Mouse (Mus musculus): ENCODE data around the gene Slc39a11. TPM values are rescaled to one million over a fixed set of nuclear protein-coding genes. Genes with fewer than 3 reads are reported as not detected.

The Slc39a11 gene
- total RNA-seq, 2 experiments from 2014 or later = 6.3 to 7.5 TPM

DNA sequence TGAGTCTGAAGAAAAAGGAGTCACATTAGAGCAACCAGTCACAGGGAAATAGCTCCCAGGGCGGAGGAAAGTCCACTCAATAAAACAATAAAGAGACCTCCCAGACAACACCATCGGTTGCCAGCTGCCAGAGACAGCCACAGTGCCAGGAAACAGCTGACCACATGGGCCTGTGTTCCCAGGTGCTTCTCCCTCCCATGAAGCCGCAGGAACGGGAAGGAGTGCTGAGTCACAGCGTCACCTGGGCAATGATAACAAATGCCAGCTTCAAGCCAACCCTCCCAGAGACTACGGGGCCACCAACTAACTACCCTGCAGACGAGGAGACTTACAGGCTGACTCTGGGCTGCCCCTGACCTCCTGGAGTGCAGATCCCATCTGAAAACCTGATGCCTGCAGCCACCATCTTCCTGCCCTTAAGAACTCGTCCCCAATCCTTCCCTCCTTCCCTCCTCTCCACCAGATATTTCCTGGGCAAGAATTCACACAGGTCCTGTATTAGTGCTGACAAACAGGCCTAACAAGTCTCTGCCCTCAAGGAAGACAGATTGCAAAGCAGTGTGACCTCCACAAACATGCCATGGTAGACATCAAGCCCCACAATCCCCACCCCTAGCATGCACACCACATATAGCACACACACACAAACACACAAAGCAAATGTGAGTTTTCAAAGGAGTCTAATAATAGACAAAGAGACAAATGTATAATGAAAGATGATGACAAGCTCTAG, 162.1 kb downstream of the Slc39a11 start:
- ATAC-seq (replicated peaks; ENCODE audit: low FRiP score, poor library complexity, severe bottlenecking) = peak; percentile 57; the same call in 1 of the 2 replicates

DNA sequence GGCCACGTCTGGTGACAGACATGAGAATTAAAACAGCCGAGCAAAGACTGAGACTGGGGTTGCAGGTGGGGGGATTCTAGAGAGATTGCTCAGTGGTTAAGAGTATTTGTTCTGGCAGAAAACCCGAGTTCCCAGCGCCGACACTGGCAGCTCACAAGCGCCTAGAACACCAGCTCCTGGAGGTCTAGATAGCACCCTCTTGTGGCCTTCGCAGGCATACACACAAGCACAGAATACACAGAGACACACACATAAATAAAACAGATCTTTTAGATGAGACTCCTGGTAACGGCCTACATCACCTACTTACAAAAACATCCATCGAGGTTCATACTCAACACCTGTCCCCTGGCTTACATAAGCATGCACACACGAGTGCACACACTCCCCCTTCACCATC, 165.8 kb downstream of the Slc39a11 start:
- no peak for ATAC-seq (replicated peaks; ENCODE audit: low FRiP score, poor library complexity, severe bottlenecking)

DNA sequence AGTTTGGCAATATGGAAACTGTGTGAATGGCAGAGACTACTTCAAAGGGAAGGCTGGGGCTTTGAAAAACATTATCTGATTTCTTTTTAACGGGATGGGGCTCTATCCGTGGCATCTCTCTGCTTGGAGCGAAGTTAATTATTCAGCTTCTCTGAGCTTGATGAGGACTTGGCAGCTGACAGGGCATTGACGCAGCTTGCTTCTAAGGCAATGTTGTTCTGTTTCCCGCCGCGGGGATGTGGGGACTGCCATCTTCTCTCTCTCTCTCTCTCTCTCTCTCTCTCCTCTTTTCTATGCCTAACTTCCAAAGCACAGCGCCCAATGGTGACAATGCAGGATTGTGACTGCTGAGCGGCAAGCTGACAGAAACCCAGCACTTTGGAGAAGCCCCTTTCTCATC, 172.3 kb downstream of the Slc39a11 start:
- no peak for ATAC-seq (replicated peaks; ENCODE audit: low FRiP score, poor library complexity, severe bottlenecking)

GRCm38 (mm10) chr11:113476720-113477119, 173.2 kb downstream of the Slc39a11 start:
- no peak for ATAC-seq (replicated peaks; ENCODE audit: low FRiP score, poor library complexity, severe bottlenecking)

GRCm38 (mm10) chr11:113475491-113475890, 174.4 kb downstream of the Slc39a11 start:
- ATAC-seq (replicated peaks; ENCODE audit: low FRiP score, poor library complexity, severe bottlenecking) = no peak

DNA sequence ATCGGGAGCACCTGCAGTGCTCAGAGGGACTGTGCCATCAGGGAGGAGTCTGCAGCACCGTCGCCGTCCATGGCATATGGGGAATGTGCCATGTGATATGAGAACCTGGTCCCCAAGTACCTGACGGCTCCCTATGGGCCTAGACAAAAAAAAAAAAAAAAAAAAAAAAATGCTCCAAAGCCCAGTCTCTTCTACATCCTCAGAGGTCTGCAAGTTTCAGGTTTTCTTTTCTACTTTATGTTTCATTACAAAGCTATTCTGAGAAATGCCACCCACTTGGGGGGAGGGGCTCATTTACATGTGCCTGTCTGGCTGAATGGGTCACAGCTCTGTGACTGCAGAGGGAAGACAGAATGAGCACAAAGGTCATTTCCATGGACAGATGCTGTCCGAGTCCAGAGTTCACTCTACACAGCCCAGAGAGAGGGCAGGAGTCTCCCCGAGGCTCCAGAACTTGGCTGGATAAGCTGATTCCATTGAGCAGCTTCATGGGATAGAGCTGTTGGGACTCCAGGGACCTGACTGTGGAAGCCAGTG, 175.8 kb downstream of the Slc39a11 start:
- no peak for ATAC-seq (replicated peaks; ENCODE audit: low FRiP score, poor library complexity, severe bottlenecking)

DNA sequence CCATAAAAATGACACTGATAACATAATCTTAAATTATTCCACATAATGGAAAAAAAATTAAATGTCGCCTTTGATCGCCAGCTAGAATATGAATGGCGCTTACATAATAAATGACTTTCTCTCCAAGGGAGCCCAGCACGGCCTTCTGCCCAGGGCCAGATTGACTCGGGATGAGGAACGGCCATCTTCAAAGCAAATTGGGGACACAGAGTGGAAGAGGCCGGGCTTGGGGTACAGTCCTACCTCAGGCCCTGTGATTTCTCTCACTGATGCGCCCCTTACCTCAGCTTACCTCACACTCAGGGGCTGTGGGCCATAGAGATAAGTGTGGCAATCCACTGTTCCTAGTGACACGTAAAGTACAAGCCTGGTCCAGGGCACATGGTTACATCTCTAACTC, 177.9 kb downstream of the Slc39a11 start:
- ATAC-seq (replicated peaks; ENCODE audit: low FRiP score, poor library complexity, severe bottlenecking) = no peak

DNA sequence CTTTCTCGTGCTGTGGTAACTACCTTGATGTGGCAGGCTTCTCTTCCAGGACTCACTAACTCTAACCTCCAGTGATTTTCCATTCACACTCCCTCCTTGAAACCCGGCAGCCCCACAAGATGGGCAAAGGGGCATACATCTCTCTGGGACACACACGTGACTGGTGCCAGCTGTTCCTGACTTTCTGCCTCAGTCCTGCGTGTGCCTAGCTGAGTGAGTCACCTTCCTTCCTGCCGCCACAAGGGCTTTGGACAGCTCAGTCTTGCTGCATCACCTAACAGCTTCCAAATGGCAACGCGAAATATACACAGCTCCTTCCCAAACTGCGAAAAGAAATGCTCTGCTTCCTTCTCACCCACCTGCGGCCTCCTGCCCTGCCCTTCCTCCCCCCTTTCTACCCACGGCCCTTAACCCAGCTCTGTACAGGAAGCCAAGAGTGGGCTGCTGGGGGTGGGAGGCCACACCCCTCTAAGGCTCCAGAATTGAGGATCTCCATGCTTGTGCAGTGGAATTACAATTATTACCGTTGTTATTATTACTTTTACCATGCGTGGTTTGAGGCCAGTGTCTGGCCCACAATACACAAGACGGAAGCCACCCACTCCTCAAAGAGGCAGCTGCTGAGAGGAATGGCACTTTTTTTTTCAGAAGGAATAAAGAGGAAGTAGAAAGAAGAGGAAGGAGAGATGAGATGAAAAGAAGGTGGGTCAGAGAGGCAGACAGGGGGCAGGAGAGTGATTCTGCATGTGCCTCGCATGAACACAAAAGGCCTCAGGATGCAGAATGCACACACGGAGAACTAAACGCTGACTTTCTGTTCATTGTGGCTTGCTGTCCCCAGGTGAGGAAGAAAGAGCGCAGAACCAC, 179.7 kb downstream of the Slc39a11 start:
- no peak for ATAC-seq (replicated peaks; ENCODE audit: low FRiP score, poor library complexity, severe bottlenecking)

DNA sequence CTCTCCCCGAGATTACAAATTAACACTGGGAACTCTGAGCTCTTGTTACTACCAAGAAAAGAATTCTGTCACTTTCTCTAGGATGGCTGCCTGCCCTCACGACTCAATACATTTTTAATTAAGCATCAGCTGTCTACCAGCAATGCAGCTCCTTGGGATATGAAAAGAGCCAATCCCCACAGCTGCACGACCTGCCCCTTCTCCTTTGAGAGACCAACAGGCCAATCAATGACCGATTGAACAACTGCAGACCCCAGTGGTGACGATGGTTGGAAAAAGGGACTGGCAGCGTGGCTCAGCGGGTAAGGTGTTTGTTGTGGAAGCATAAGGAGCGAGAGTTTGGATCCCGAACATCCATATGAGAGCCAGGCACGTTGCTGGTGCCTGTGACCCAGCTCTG, 181.9 kb downstream of the Slc39a11 start:
- no peak for ATAC-seq (replicated peaks; ENCODE audit: low FRiP score, poor library complexity, severe bottlenecking)

- ATAC-seq (replicated peaks; ENCODE audit: low FRiP score, poor library complexity, severe bottlenecking) = no peak
These were observed 182.5 kb downstream of the Slc39a11 start for GRCm38 (mm10) chr11:113467313-113467811.

GRCm38 (mm10) chr11:113460118-113460517, 189.8 kb downstream of the Slc39a11 start:
- ATAC-seq (replicated peaks; ENCODE audit: low FRiP score, poor library complexity, severe bottlenecking) = no peak

DNA sequence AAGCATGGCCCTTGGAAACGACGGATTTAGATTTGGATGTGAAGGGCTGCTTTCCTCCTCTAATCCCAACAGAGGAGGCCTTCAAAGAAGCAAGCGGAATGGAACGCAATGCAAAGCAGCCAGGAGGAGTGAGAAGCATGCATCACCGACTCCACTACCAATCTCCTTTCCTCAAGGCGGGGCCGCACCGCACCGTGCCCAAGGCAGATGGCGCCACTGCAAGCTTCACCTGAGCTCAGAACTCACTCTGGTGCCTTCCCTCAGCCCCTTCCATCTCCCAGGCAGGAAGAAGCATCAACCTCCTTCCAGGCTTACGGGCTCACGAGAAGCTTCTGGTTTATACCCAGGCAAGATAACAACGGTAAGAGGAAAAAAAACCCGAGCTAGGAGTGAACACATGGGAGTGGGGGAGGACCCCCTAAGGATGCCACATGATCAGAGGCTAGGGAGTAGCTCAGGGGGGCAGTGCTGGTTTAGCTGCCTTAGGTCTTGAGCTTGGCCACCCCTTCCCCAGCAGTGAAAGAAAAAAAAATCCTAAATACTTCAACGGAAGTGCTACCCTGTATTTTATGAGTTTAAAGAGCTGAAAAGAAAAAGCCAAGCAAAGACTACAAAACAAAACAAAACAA, 191.2 kb downstream of the Slc39a11 start:
- ATAC-seq (replicated peaks; ENCODE audit: low FRiP score, poor library complexity, severe bottlenecking) = no peak

- ATAC-seq (replicated peaks; ENCODE audit: low FRiP score, poor library complexity, severe bottlenecking) = no peak
These were observed 196.9 kb downstream of the Slc39a11 start for GRCm38 (mm10) chr11:113452861-113453568.

DNA sequence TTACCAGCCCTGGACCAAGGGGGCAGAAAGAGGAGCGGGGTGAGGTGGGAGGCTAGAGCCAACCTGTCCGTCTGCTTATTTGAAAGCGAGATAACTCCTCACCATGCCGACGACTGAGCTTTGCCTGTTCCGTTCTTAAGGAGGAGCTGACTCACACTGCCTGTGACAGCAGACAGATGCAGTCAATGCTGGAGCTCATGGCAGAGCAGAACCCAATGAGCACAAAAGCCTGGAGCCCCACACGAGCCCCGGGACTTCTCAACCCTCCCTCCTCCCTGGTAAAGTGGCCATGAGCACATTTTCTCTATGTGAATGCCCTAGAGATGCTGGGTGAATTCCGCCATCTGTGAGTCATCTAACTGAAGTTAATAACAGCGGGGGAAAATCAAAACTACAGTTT, 198.6 kb downstream of the Slc39a11 start:
- no peak for ATAC-seq (replicated peaks; ENCODE audit: low FRiP score, poor library complexity, severe bottlenecking)

- ATAC-seq (replicated peaks; ENCODE audit: low FRiP score, poor library complexity, severe bottlenecking) = no peak
These were observed 199.2 kb downstream of the Slc39a11 start for GRCm38 (mm10) chr11:113450665-113451064.

DNA sequence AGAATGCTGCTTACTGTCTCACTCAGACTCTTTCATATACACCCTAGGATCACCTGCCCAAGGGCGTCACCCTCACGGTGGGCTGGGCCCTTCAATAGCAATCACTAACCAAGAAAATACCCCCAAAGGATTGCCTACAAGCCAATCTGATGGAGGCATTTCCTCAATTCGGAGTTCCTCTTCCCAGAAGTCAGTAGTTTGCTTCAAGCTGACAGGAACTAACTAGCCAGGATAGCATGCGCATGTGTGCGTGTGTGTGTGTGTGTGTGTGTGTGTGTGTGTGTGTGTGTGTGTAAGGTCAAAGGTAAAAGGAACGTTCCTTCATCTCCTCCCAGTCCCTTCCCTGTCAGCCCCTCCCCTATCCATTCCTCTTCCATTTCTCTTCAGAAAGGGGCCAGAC, 199.9 kb downstream of the Slc39a11 start:
- ATAC-seq (replicated peaks; ENCODE audit: low FRiP score, poor library complexity, severe bottlenecking) = no peak

- ATAC-seq (replicated peaks; ENCODE audit: low FRiP score, poor library complexity, severe bottlenecking) = no peak
These were observed 207.8 kb downstream of the Slc39a11 start for GRCm38 (mm10) chr11:113442036-113442435.

DNA sequence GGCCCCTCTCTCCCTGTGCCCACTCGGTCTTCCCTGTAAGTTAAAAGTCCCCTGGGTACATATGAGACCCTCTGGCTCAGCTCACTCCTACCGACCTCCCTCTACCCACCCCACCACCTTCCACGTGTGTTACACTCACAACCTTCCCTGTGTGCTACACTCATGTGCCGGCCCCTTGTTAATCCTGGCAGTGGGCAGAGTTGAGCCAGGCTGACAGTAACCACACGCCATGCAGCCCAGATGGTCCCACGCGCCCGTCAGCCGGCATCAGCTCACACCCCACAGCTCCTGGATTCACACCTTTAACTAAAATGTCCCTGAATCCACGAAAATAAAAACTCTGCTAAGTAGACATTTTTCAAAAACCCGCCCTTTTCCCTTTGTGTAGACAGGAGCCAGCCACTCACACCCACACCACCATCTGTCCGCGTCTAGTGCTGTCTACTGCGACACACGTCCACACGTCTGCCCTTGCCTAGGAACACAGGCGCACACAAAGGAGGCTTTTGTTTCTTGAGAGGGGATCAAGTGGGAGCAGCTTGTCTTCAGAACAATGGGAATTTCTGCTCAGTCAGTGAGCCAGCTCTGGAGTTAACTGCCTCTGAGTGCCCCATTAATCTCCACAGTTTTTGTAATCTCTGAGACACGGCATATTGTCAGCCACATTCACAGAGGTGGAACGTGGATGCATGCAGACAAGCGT, 210.4 kb downstream of the Slc39a11 start:
- ATAC-seq (replicated peaks; ENCODE audit: low FRiP score, poor library complexity, severe bottlenecking) = no peak

DNA sequence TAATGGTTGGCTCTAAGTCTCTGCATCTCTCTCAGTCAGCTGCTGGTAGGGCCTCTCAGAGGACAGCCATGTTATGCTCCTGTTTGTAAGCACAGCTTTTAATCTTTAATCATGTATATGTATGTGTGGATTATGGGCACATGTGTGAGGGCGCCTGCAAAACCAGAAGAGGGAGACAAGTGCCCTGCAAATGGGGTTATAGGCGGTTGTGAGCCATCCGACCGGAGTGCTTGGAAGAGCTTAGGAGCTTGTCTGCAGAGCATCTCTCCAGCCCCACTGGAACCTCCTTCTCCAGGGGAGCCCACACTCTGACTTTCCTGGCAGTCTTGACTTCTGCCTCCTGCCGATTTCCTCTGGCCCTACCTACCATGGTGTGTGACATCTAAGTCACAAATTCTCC, 211.0 kb downstream of the Slc39a11 start:
- no peak for ATAC-seq (replicated peaks; ENCODE audit: low FRiP score, poor library complexity, severe bottlenecking)
